8 mouse cellular contexts compared by ENCODE assay signal in the genomic region with DNA sequence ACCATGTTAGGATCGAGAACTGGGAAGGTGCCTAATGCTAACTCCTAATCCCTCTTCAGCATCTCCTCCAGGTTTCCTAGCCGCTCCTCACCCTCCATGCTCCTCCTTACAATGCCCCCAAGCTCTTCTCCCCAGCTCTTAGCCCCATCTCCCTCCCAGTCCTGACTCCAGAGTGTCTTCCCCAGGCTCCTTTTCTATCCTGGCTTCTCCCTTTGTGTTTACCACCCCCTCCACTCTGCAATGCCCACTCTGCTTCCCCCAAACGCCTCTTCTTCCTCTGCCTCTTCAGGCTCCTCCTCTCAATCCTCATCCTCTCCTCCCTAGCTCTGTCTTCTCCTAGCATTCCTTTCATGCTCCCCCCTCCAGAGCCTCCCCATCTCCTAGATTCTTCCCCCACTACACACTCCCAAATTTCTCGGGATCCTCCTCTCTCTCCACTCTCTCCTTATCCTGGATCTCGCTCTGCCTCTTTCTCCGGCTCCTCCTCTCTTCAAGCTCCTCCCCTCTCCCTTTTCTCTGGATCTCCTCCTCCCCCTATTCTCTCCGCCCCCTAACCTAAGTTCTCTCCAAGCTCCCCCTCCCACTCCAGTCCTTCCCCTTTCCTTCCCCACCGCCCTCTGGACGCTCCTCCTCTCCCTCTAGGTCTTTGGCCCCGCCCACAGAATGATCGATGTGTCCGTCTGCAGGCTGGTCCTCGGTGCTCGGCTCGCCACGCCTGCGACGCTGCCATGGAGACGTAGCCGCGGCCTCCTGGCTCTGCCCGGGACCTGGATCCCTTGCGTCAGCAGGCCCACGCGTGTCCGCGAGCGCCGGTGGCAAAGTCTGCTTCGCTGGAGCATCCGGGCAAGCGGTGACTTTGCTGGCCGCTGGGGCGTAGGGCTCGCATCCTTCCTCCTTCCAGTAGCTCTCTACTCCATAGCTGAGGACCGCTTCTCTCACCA. TPM values are rescaled to one million over a fixed set of nuclear protein-coding genes. Genes with fewer than 3 reads are reported as not detected.
DNase-seq lines count a peak whose midpoint lies in the region; ATAC-seq lines count a peak whose summit lies in the region.

TSS of gene Brd3os (plus strand) at position 558 of the 941 bp plus-strand sequence.

- H3K4me1 ChIP-seq in hindbrain, embryonic 14.5 days (replicated peaks; ENCODE audit: control insufficient read depth, insufficient read depth, low read length) = peaks cover 13% of the 10 kb centered on the region

- H3K9me3 ChIP-seq in hindbrain, embryonic 14.5 days (ENCODE audit: control insufficient read depth, low read length) = no peaks in the 10 kb centered on the region

- H3K27ac ChIP-seq in hindbrain, embryonic 14.5 days = peak within 1 kb of the TSS; percentile 86

- H3K27me3 ChIP-seq in hindbrain, embryonic 14.5 days (ENCODE audit: control insufficient read depth, insufficient read depth, low read length) = no peaks in the 10 kb centered on the region

- ATAC-seq in hindbrain, embryonic 14.5 days (ENCODE audit: low FRiP score) = peak; percentile 92

- peak within 1 kb of the TSS; percentile 88 for H3K9ac ChIP-seq in hindbrain, embryonic 14.5 days

- peaks cover 33% of the 10 kb centered on the region for H3K36me3 ChIP-seq in hindbrain, embryonic 14.5 days (replicated peaks; ENCODE audit: control insufficient read depth, insufficient read depth)

- H3K4me2 ChIP-seq in hindbrain, embryonic 14.5 days (replicated peaks) = peak within 1 kb of the TSS; percentile 79

- H3K4me3 ChIP-seq in hindbrain, embryonic 14.5 days (replicated peaks; ENCODE audit: low read length) = peak within 1 kb of the TSS; percentile 72

- 1% methylated on average over 36 of the region's 36 CpGs for WGBS in hindbrain, embryonic 14.5 days

- DNase-seq in R1 (ENCODE audit: low read depth, low spot score) = peak; percentile 100
- DNase-seq in cerebellum, postnatal 25 days = peak; percentile 92 to 96
- peak; percentile 78 to 88 for DNase-seq in frontal cortex, postnatal 25 days (ENCODE audit: low spot score in 2 of 2)
- DNase-seq in hindbrain, embryonic 14.5 days (ENCODE audit: low spot score) = peak; percentile 98
- peak; percentile 94 for DNase-seq in layer of hippocampus, postnatal 36 days
- DNase-seq in lung, postnatal 36 days = peak; percentile 97
- peak; percentile 100 for DNase-seq in retina, postnatal 1 day
- DNase-seq in urinary bladder, adult 18-20 months (ENCODE audit: low spot score in 2 of 2) = peak; percentile 84 to 93

RNA-seq across cellular contexts. Expression of gene Brd3os, which starts in this region (rescaled TPM):
- polyA plus RNA-seq in hindbrain, embryonic 14.5 days (2014; fragmentation: Nextera tagmentation; extraction: Ambion mirVana) = 43.8 and 45.9 TPM in 2 replicates
- 10 to 100 TPM; 22.6 to 24.0 TPM for total RNA-seq in layer of hippocampus, postnatal 36 days (2021)

Comparison
In these comparisons a context has a peak if more than half of its experiments do, and no peak if none do; other contexts are left out.
1. Peak in every context shown above with its lines: DNase-seq, ATAC-seq, H3K4me3 ChIP-seq and H3K27ac ChIP-seq.